Mouse (Mus musculus): ENCODE data around the gene Add2.
"Not testable (repeated sequence)": the region's sequence is repeated elsewhere in the genome, so short reads cannot be mapped to it uniquely, and the experiment has no call there.

Add2 gene

GRCm38 (mm10) chr6:86028601-86029322 lies at the start of gene Add2:
Gene Add2, plus strand, starts transcription at chr6:86028681.
- DNase-seq, result peak; percentile 50

GRCm38 (mm10) chr6:85978736-85979135 lies 49.7 kb upstream of the Add2 start:
- not testable (repeated sequence) for DNase-seq

- no peak for DNase-seq
These were observed 44.1 kb upstream of the Add2 start for GRCm38 (mm10) chr6:85984351-85984750.

DNA sequence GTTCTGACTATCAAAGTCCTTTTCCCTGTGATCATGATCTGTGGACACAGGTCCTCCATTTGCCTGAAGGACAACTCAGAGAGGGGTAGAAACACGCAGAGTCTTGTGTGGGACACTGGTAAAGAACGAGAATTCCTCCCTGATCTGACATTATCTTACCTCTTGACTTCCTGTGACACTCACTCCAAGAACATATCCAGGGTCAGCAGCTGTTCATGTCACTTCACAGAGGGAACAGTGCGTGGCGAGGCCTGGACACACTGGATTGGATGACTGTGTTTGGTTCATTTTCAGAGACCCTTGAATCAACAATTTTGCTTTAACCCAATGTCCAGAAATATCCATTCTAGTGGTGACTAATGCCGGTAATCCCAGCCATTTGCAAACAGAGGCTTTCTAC lies 38.9 kb upstream of the Add2 start:
- DNase-seq, result not testable (repeated sequence)

DNA sequence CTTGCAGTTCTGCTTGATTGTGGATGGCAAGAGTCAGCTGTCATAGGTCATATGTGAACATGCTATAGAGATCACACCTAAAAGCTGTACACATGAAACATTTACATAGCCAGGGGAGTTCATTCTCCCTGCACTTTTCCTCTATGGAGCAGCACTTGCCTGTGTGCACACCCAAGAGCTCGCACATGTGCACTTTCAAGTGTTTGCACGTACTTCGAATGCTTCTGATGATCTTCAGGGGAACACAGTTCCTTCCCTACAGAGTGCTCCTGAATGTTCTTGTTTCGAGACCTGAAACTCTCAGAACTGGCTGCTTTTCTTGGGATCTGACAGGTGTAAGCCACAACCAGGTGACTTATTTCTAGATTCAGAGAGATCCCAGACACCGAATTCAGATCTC lies 37.7 kb upstream of the Add2 start:
- not testable (repeated sequence) for DNase-seq

DNA sequence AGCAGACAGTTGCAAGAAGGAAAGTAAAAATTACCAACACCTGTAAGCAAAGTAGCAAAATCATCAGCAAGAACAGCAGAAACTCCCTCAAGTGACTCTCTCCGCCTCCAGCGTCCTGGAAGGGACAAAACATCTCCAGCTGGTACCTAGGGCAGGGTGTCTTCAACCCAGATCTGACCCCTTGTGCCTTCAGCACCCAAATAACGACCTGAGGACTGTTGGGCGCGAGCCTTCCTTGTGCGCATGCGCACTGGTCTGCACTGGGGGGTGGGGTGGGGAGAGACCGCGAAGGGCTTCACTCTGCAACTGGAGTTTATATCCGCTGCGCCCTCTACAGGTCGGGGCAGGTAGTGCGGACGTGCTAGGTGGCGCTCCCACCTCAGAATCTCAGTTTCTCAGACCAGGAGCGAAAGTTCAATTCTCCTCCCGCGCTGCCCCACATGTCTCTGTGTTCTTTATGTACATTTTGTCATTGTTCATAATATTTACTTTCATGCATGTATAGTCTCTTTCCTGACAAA lies 25.0 kb upstream of the Add2 start:
- no peak for DNase-seq

- DNase-seq, result peak; percentile 87
These were observed 24.0 kb upstream of the Add2 start for GRCm38 (mm10) chr6:86004271-86005148.

DNA sequence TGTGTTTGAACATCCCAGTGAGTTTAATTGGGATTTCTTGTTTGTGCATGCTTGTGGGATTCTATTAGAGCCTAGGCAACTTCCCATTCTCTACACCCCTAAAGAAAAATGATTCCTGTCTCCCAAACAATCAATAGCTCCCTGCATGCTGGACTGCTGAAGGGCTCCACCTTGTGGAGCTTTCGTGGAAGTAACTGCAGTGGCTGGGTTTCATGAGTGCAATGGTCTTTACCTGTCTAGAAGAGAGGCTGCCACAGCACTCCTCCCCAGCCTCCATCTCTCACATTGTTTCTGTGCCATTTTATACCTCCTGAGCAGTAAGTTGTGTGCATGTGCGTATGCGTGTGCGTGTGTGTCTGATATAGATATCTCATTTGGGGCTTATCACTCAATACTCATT lies 18.5 kb upstream of the Add2 start:
- peak; percentile 69 for DNase-seq

- peak; percentile 27 for DNase-seq
These were observed 13.7 kb upstream of the Add2 start for GRCm38 (mm10) chr6:86014812-86015211.

DNA sequence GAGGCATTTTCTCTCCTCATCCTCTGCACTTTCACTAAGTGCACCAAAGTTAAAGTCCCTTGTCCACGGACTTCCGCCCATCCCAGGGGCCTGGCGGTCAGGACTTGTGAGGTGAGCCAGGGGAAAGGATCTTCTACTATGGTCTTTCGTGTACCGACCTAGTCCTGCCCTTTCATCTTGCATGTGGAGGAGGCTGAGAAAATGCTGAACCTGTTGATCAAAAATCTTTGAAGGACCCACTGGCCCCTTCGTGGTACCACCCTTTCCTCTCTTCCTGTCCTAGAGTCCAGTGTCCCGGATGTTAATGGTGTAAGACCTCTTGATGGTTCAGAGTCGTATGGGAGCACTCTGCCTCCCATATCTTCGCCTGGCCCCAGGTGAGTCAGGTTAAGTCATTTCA lies 12.6 kb upstream of the Add2 start, which contains the start of gene Figla:
Gene Figla, plus strand, starts transcription at position 301 of the 400 bp plus-strand sequence.
- DNase-seq, result no peak

DNA sequence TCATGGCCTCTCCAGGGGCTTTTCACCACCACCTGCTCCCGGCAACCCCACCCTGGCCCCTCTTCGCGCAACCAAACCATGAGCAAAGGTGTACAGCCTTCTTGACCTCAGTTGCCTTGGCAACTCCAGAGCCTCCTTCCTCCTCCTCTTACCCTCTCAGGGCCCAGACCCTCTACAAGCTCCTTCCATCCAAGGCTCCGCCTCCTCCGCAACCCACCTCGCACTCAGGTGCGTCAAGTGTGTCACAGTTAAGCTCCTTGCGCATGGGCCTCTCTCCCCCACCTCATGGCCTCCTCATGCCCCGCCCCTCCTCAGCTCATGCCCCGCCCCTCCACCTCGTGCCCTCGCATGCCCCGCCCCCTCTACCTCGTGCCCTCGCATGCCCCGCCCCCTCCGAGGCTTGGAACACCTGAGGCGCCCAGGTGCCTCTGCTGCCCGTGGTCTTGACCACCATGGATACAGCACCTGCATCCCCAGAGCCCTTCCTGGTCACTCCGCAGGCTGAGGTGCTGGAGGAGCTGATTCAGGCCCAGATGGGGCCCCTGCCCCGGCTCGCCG lies 11.6 kb upstream of the Add2 start:
- DNase-seq, result no peak

DNA sequence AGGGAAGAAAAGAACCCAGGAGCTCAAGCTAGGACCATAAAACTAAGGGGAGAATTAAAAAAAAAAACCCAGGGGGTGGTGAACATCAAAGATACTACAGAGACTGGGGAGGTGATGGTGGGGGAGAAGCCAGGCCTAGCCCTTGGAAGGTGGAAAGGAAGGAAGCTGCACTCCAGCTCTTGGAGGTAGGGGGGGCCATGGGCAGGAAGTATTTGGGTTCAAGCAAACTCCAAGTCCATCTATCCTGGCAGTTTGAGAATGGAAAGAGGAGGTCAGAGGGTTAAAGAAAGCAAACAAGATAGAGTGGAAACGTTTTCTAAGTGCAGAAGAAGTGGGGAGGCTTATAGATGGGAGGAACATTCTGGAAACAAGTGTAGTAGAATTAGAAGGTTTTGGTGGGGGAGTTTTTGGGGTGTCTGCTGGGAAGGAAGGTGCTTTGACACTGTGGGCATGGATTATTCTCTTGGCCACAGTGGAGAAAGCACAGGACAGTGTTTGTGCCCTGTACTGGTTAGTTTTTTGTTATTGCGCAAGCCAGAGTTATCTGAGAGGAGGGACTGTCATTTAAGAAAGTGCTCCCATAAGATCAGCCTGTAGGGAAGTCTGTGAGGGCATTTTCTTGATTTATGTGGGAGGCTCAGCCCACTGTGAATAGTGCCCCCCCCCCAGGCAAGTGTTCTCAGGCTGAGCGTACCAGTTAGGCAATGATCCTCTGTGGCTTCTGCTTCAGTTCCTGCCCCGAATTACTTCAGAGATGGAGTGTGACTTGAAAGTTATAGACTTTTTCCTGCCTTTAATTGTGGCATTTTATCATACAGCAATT lies 8.9 kb upstream of the Add2 start:
- peak; percentile 25 for DNase-seq

DNA sequence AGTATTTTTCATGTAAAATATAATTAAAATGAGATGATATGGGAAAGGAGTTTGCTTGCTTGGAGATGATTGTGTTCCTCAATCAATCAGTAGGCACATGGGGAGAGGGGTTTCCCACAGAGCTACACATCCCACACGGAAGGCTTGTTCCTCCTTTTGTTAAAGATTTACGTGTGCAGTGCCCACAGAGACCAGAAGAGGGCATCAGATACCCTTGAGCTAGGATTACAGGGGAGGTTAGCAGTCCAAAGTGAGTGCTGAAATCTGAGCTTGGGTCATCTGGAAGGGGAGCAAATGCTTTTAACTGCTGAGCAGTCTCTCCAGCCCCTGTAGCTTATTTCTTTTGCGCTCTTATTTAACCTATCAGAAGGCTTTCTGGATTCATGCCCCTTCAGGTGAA lies 7.5 kb upstream of the Add2 start:
- peak; percentile 51 for DNase-seq

DNA sequence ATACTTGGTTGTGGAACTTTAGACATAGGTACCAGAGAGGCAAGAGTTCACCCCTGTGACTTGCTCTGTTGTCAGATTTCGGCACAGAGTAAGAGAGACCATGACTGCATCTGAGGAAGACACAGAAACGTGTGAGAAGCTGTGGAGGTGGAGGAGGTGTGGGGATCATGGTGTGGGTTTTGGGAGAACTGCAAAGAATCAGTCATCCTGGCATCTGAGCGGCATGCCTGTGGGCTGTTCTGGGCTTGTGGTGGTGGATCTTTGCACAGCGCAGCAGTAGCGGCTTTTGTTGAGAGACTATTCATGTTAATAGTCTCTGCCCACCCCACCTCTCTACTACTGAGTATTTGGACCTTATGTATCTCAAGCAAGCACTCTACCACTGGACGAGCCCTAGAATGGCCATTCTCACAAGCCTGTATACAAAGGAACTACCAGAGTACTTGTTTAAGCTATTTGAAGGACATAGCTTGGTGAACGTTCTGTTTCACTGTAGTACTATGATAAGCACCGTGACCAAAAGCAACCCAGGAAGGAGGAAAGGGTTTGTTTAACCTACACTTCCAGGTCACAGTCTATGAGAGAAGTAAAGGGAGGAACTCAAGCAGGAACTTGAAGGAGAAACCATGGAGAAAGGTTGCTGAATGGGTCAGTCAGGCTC lies 1.7 kb upstream of the Add2 start:
- no peak for DNase-seq

DNA sequence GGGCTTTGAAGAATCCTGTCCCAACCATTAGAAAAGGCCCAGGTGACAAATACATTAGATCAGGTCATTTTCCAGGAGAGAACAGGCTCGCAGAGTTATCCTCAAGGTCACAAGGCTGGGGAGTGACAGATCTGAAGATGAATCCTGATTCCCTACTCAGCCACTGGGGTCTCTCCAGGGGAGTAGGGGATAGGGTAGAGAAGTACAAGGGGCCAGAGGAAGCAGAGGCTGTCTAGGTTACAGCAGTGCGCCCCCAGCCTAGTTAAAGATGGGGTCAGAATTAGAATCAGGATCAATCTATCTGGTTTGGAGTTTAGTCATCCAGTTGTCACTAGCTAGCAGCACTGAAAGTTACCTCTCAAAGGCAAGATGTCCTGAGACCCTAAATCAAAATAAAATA lies 331 bp upstream of the Add2 start:
- no peak for DNase-seq

GRCm38 (mm10) chr6:86029323-86029713 lies 837 bp downstream of the Add2 start:
- DNase-seq, result no peak

DNA sequence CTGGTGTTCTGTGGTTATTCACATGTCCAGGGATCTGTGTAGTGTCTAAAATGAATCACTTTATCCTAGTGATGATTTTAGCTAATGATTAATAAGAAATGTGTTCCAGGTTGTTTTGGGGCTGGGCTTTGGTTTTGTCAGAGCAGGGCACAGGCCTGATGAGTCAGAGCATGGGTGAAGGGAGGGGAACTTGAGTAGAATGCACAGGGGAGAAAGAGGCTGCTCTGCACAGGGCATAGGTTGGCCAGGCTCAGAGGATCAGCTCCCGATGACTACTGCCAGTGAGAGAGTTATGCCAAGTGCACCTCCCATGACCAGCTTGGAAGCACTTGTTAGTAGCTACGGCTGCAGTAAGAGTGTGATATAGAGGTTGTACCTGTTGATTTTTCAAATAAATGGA lies 3.0 kb downstream of the Add2 start:
- peak; percentile 17 for DNase-seq

GRCm38 (mm10) chr6:86033635-86034034 lies 5.2 kb downstream of the Add2 start:
- no peak for DNase-seq

DNA sequence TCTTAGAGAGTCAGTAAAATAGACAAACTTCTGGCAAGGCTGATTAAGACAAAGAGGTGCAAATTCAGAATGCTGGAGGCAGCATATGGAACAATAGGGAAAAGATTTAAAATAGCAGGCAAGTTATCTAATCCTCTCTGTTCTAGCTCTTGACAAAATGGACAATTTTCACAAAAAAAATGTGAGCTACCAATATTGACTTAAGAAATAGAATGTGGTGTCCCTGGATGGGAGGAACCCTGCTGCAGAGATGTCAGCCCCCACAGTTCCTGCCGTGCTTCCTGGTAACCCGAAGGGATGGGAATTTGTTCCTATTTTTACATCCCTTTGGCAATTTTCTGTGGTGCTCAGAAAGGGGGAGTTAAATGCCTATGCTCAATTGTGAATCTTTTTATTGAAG lies 10.4 kb downstream of the Add2 start:
- no peak for DNase-seq

DNA sequence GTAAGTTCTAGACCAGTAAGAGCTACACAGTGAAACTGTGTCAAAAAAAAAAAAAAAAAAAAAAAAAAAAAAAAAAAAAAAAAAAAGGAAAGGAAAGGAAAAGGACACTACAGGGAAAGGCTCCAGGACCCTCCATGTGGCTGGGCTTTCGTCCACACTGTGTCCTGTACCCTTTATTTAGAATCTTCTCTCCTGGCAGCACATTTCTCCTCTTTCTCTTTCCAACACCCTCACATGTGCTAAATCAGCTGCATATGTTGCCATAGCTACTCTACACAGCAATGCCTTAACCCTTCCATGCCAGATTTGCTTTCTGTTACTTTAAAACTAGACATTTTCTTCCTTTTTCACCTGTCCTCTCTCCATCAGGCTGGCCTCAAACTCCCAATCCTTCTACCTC lies 11.7 kb downstream of the Add2 start:
- DNase-seq, result no peak

DNA sequence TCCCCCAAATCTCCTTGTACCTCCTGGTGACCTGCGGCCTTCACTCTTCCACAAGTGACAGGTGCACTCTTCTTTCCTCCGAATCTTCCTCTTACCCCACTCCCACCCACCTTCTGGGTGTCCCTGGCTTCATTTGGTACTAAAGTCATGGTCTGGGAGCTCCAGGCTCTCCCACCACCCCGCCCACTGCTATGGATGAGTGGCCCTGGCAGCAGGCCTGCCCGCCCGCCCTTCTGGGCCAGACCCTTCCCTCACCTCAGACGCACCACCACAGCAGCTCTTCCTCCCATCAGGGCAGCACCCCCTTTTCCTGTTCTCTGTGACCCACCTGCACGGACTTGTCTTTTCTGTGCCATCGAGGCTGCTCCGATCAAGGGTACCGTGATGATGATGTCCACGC lies 19.0 kb downstream of the Add2 start:
- no peak for DNase-seq

DNA sequence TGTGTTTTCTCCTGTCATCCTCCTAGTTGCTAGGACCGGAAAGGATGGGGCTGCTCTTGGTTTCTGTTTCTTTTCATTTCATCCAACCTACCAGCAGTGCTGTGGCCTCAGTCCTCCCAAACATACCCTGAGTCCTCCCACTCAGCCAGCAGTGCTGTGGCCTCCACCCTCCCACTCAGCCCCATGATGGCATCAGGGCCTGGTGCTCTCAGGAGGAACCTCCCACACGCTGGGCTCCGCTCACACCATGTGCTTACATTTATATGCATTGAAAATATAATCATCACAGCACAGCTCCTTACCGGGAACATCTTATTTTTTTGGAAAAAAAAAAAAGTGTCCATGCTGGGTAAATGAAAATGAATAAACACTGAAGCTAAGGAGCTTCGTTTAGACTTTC lies 20.0 kb downstream of the Add2 start:
- DNase-seq, result no peak
